Mouse (Mus musculus) liver, embryonic 11.5 days (tissue): ENCODE data around the gene Slc9a1. TPM values are rescaled to one million over a fixed set of nuclear protein-coding genes. Genes with fewer than 3 reads are reported as not detected.

Experiments
- ATAC-seq: fragments of 200-750 bp; cut with Nextera tagmentation; replicated peaks from 2 replicates; pipeline ENCODE4 v1.8.0; 2017; ENCODE audit warnings: moderate number of reproducible peaks, mild to moderate bottlenecking, moderate TSS enrichment, moderate library complexity; ENCODE audit not compliant: low FRiP score
- DNase-seq: peaks from one replicate; pipeline ENCODE4 v3.0.0-alpha.2; 2017; ENCODE audit warnings: low spot score
- H3K27ac ChIP-seq: fragments of 300-500 bp; sonication (generic); 2 replicates; pipeline ENCODE4 v1.5.1; 2014; ENCODE audit warnings: mild to moderate bottlenecking, low read depth, low read length, control low read depth
- H3K27me3 ChIP-seq: fragments of 300-500 bp; sonication (generic); replicated peaks from 2 replicates; pipeline ENCODE4 v1.6.1; 2014; ENCODE audit warnings: low read length, mixed read lengths; ENCODE audit not compliant: control insufficient read depth, insufficient read depth
- H3K36me3 ChIP-seq: fragments of 300-500 bp; sonication (generic); 2 replicates; pipeline ENCODE4 v1.6.1; 2014; ENCODE audit warnings: mild to moderate bottlenecking, low read length, moderate library complexity, mixed read lengths; ENCODE audit not compliant: control insufficient read depth, insufficient read depth
- H3K4me1 ChIP-seq: fragments of 300-500 bp; sonication (generic); replicated peaks from 2 replicates; pipeline ENCODE4 v1.6.1; 2014; ENCODE audit warnings: low read length, mixed read lengths; ENCODE audit not compliant: control insufficient read depth, insufficient read depth
- H3K4me2 ChIP-seq: fragments of 300-500 bp; sonication (generic); 2 replicates; pipeline ENCODE4 v1.6.1; 2014; ENCODE audit warnings: mild to moderate bottlenecking, control low read depth, moderate library complexity
- H3K4me3 ChIP-seq: fragments of 300-500 bp; sonication (generic); 2 replicates; pipeline ENCODE4 v1.5.1; 2014; ENCODE audit warnings: low read depth, low read length, control low read depth
- H3K9ac ChIP-seq: fragments of 300-500 bp; sonication (generic); 2 replicates; pipeline ENCODE4 v1.6.1; 2014; ENCODE audit warnings: low read depth, low read length, control low read depth
- H3K9me3 ChIP-seq: fragments of 300-500 bp; sonication (generic); 2 replicates; pipeline ENCODE4 v1.6.1; 2016; ENCODE audit warnings: low read length, inconsistent platforms, mixed read lengths; ENCODE audit not compliant: control insufficient read depth
- whole genome bisulfite sequencing: fragments of 180-500 bp; shearing (Covaris S2); extraction: QIAGEN DNeasy Blood & Tissue Kit; methylation state at CpG from one replicate; pipeline ENCODE4 v1.1.7; 2014; 5-methylcytosine and 5-hydroxymethylcytosine counted together
- polyA plus RNA-seq: library from polyadenylated mRNA; unstranded; fragments of >200 nt; fragmentation: Nextera tagmentation; extraction: Ambion mirVana; gene quantifications from 2 replicates; pipeline ENCODE4 v1.2.1, GENCODE M21; 2014

The Slc9a1 gene
- polyA plus RNA-seq, 1 experiment from 2014 or later: 6.9 TPM

GRCm38 (mm10) chr4:133344112-133344511 is 25.4 kb upstream of the Slc9a1 start:
- Histone ChIP-seq H3K4me1 (peaks cover 5% of the 10 kb centered on the region), H3K36me3 (no peaks in the 10 kb centered on the region), H3K27ac (no peak overlapping the region), H3K9me3 (no peaks in the 10 kb centered on the region), H3K4me3 (no peak overlapping the region), H3K9ac (no peak overlapping the region), H3K27me3 (no peaks in the 10 kb centered on the region; the same call in 1 of the 2 replicates), H3K4me2 (no peak overlapping the region)
- no peak for ATAC-seq
- no peak for DNase-seq
- 2% methylated on average over 4 of the region's 4 CpGs for WGBS

DNA sequence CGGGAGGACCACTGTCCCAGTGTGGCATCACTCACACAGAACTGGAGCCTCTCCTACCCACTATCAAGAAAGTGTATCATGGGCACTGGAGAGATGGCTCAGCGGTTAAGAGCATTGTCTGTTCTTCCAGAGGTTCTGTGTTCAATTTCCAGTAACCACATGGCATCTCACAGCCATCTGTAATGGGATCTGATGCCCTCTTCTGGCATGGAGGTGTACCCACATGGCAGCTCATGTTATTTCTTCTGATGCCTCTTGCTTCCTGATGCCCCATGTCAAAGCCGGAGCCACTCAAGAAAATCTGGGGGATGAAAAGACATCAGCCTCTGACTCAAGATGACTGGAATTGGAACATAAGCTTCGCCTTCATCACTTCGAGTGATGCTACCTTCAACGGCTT is 23.8 kb upstream of the Slc9a1 start:
- Histone ChIP-seq H3K4me3 (no peak overlapping the region), H3K27ac (no peak overlapping the region)

GRCm38 (mm10) chr4:133346577-133346976 is 22.9 kb upstream of the Slc9a1 start:
- 52% methylated on average over 4 of the region's 4 CpGs for WGBS
- H3K27me3 ChIP-seq: no peaks in the 10 kb centered on the region; the same call in 1 of the 2 replicates
- ATAC-seq: no peak

More for the DNA sequence above, 23.8 kb upstream of the Slc9a1 start:
- Histone ChIP-seq H3K4me2 (no peak overlapping the region), H3K36me3 (no peaks in the 10 kb centered on the region), H3K4me1 (no peaks in the 10 kb centered on the region), H3K9me3 (no peaks in the 10 kb centered on the region), H3K9ac (no peak overlapping the region), H3K27me3 (no peaks in the 10 kb centered on the region; the same call in 1 of the 2 replicates)
- ATAC-seq: no peak
- 80% methylated on average over 6 of the region's 6 CpGs for WGBS
- no peak for DNase-seq

DNA sequence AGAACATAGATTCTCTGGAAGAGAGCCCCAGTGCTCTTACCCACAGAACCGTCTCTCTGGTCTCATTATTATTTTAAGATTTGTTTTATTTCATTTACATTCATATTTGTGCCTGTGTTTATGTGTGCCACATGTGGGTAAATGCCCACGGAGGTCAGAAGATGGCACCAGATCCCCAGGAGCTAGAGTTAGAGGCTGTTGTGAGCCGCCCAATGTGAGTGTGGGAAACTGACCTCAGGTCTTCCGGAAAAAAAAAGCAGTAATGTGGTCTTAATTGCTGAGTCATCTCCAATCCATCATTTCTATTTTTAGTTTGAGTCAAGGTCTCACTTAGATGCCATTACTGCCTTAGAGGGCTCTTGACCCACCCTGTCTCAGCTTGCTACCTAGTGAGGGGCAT is 21.9 kb upstream of the Slc9a1 start:
- no peak for DNase-seq
- no peak overlapping the region for H3K4me2 ChIP-seq
- H3K27ac ChIP-seq: no peak overlapping the region
- no peaks in the 10 kb centered on the region for H3K4me1 ChIP-seq
- no peaks in the 10 kb centered on the region for H3K36me3 ChIP-seq
- no peaks in the 10 kb centered on the region for H3K9me3 ChIP-seq
- ATAC-seq: no peak
- no peaks in the 10 kb centered on the region; the same call in 1 of the 2 replicates for H3K27me3 ChIP-seq
- WGBS: 59% methylated on average over 4 of the region's 4 CpGs
- H3K4me3 ChIP-seq: no peak overlapping the region
- H3K9ac ChIP-seq: no peak overlapping the region

More at GRCm38 (mm10) chr4:133346577-133346976, 22.9 kb upstream of the Slc9a1 start:
- no peak overlapping the region for H3K27ac ChIP-seq
- H3K9ac ChIP-seq: no peak overlapping the region
- H3K36me3 ChIP-seq: no peaks in the 10 kb centered on the region
- no peak overlapping the region for H3K4me2 ChIP-seq
- no peak for DNase-seq
- no peaks in the 10 kb centered on the region for H3K4me1 ChIP-seq
- H3K4me3 ChIP-seq: no peak overlapping the region
- H3K9me3 ChIP-seq: no peaks in the 10 kb centered on the region

DNA sequence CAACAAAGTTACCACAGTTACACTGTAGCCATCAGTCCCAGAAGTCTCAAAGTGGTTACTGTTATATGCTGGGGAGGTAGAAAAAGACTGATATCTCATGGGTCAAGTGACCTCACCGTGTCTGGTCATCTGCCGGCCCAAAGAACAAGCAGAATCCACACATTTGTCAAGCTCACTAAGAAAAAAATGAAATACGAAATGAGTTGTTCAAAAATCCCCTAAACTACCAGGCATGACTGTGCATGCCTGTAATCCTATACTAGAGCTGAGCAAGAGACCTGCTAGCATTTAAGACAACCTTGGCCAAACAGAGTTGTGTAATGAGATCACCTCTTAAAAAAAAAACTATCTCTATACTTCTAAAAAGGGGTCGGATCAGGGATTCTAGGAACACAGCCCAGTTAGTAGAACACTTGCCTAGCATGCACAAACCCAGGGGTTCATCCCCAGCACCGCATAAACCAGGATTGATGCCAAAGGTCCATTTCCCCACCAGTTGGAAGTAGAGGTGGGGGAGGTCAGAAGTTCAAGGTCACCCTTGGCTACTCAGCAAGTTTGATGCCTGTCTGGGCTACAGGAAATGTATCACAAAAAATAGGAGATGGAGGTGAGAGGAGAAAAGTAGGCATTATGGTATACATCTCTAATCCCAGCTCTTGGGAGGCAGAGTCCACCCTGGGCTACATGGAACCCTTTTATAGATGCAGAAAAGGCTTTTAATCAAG is 21.3 kb upstream of the Slc9a1 start:
- DNase-seq (no peak), ATAC-seq (no peak)
- H3K9me3 ChIP-seq: no peaks in the 10 kb centered on the region
- WGBS: 72% methylated on average over 5 of the region's 5 CpGs
- no peaks in the 10 kb centered on the region for H3K27me3 ChIP-seq
- no peak overlapping the region for H3K4me2 ChIP-seq
- H3K27ac ChIP-seq: no peak overlapping the region
- no peak overlapping the region for H3K4me3 ChIP-seq
- no peak overlapping the region for H3K9ac ChIP-seq
- no peaks in the 10 kb centered on the region for H3K36me3 ChIP-seq
- H3K4me1 ChIP-seq: 0 out of 2 replicates have a peak, but pooled peaks cover 2% of the 10 kb centered on the region

DNA sequence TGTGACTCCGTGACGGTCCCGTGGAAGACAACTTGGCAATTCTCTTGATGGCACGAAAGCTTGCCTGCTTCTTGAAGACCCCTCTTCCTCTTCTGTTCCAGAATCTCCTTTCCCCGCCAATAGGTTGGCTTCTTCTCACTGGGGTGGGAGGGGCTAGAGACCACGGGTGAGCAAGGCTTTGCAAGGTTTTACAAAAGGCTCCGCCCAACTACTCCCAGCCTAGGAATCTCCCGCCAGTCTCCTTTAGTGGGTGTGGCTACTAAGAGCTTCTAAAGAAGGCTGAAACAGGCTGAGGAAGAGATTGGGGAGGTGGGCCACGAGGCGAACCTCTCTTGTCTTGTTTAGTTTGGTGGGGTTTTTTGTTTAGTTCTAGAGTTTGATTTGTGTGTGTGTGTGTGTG is 16.7 kb upstream of the Slc9a1 start:
- H3K4me2 ChIP-seq: peak overlapping the region; percentile 38
- H3K4me1 ChIP-seq: 0 out of 2 replicates have a peak, but pooled peaks cover 2% of the 10 kb centered on the region
- no peaks in the 10 kb centered on the region for H3K36me3 ChIP-seq
- no peaks in the 10 kb centered on the region for H3K27me3 ChIP-seq
- H3K9ac ChIP-seq: no peak overlapping the region
- H3K4me3 ChIP-seq: no peak overlapping the region
- no peak; the same call in 1 of the 2 replicates for ATAC-seq
- H3K27ac ChIP-seq: no peak overlapping the region
- WGBS: 56% methylated on average over 10 of the region's 10 CpGs
- no peaks in the 10 kb centered on the region for H3K9me3 ChIP-seq
- no peak for DNase-seq

DNA sequence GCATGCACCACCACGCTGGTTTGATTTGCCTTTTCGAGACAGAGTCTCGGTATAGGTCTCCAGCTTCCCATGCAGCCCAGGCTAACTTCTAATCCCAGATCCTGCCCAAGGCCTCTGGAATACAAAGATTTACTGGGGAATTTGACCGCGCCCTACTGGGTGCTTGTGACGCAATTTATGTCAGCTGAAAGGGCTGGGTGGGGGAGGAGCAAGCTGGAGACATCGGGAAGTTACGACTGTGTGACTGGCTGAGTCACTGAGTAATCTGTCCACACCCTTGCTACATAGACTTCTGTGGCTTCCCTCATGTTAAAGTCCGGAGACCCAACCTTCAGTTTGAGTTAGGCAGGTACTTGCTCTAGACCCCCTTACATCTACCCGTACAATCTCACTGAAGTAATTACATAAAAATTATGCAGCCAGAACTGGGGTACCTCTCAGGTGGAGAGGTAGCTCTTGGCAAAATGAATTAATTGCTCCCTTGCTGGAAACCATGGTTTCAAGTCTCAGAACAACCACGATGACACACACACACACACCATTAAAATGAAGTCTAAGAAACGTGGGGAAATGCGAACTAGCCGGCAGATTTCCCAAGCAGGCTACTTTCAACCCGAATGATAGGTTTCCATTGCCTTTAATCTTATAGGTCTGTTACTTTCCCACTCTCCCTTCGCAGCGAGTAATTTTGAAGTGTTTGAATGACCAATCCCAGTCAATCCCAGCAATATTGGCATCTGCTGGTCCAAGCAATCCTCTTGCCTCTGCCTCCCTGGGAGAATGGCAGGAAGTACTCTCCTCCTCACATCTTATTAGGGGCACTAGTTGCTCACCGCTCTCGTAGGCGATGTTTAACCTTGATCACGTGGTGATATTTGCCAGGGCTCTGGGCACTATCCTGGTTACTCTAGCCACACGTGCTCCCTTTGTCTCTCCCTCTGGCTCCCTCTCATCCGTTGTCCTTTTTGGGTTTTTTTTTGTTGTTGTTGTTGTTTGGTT is 15.8 kb upstream of the Slc9a1 start, which contains the start of gene Wdtc1:
TSS of gene Wdtc1 (minus strand) at position 115 of the 999 bp plus-strand sequence.
- WGBS: 75% methylated on average over 23 of the region's 23 CpGs
- no peaks in the 10 kb centered on the region for H3K36me3 ChIP-seq
- H3K4me3 ChIP-seq: no peak within 1 kb of the TSS
- H3K9ac ChIP-seq: no peak within 1 kb of the TSS
- DNase-seq (no peak), ATAC-seq (peak; percentile 49)
- 0 out of 2 replicates have a peak, but pooled peaks cover 2% of the 10 kb centered on the region for H3K4me1 ChIP-seq
- H3K9me3 ChIP-seq: no peaks in the 10 kb centered on the region
- H3K4me2 ChIP-seq: peak within 1 kb of the TSS; percentile 38
- H3K27me3 ChIP-seq: no peaks in the 10 kb centered on the region
- no peak within 1 kb of the TSS for H3K27ac ChIP-seq

GRCm38 (mm10) chr4:133354641-133355040 is 14.9 kb upstream of the Slc9a1 start:
- H3K27me3 ChIP-seq: no peaks in the 10 kb centered on the region
- no peak for DNase-seq
- no peak for ATAC-seq
- no peaks in the 10 kb centered on the region for H3K36me3 ChIP-seq
- H3K27ac ChIP-seq: no peak overlapping the region
- H3K4me1 ChIP-seq: 0 out of 2 replicates have a peak, but pooled peaks cover 2% of the 10 kb centered on the region
- WGBS: 85% methylated on average over 6 of the region's 6 CpGs
- no peak overlapping the region for H3K4me2 ChIP-seq
- H3K9me3 ChIP-seq: no peaks in the 10 kb centered on the region
- H3K9ac ChIP-seq: no peak overlapping the region
- H3K4me3 ChIP-seq: no peak overlapping the region
